Mouse (Mus musculus) kidney, adult 2 months (tissue): ENCODE results near the gene Fam98a.

Experiments
- CTCF ChIP-seq: fragments of 200-500 bp; conservative IDR thresholded peaks from 2 replicates; pipeline ENCODE4 v1.5.1; 2011; ENCODE audit warnings: low read depth, mild to moderate bottlenecking, control low read depth, low read length, moderate library complexity, mixed read lengths; ENCODE audit not compliant: insufficient read depth, insufficient read length
- POLR2A ChIP-seq: fragments of 200-500 bp; IDR thresholded peaks from one replicate; pipeline ENCODE4 v1.6.1; 2011; ENCODE audit warnings: low read depth, low read length, control low read depth

DNA sequence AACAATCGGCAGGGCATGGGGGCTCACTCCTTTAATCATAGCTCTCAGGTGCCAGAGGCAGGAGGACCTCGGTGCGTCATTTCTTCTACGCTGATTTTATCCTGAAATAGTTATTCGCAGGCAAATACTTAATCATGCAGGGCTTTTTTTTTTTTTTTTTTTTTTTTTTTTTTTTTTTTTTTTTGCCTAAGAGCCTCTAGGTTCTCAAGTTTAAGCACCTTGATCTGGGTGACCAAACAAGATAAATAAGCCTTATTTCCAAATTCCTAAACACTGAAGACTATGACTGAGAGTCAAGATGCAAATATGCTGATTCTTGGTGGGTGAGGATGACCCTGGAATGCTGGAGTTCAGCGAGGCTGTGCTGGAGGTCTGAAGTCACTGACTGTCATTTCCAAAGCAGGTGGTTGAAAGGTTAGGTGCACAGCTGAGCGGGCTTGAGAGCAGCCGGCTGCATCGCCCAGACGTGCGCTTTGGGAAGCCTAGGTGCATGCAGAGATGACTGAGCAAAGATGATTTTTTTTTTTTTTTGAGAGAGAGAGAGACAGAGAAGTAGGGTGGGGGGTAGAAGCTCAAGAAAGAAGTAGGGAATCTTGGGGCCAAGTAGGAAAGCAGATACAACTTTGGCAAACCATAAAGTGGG is 854 bp downstream of the Fam98a start:
- TF ChIP-seq CTCF (no peak), POLR2A (no peak)
